Mouse (Mus musculus): Measurements from ENCODE around the gene Itgal. TPM values are rescaled to one million over a fixed set of nuclear protein-coding genes. Genes with fewer than 3 reads are reported as not detected.

The Itgal gene
- polyA plus RNA-seq, 1 experiment = 9.9 TPM

GRCm38 (mm10) chr7:127273925-127274789 lies 21.9 kb upstream of the Itgal start, which contains the start of gene Sephs2:
TSS of gene Sephs2 (minus strand) at chr7:127274055.
- peak; percentile 91 for DNase-seq (ENCODE audit: low read depth, low spot score)
- 3% methylated on average over 39 of the region's 39 CpGs for WGBS

GRCm38 (mm10) chr7:127276519-127276961 lies 19.5 kb upstream of the Itgal start:
- 25% methylated on average over 5 of the region's 5 CpGs for WGBS
- DNase-seq (ENCODE audit: low read depth, low spot score) = peak; percentile 91

- WGBS = 10% methylated on average over 8 of the region's 8 CpGs
- DNase-seq (ENCODE audit: low read depth, low spot score) = no peak
Observed at GRCm38 (mm10) chr7:127278311-127278710, 17.7 kb upstream of the Itgal start.

GRCm38 (mm10) chr7:127280092-127280491 lies 16.0 kb upstream of the Itgal start:
- no peak for DNase-seq (ENCODE audit: low read depth, low spot score)
- WGBS = 74% methylated on average over 3 of the region's 3 CpGs

GRCm38 (mm10) chr7:127281114-127281513 lies 14.9 kb upstream of the Itgal start:
- WGBS = 65% methylated on average over 4 of the region's 4 CpGs
- DNase-seq (ENCODE audit: low read depth, low spot score) = no peak

GRCm38 (mm10) chr7:127282190-127282589 lies 13.9 kb upstream of the Itgal start:
- no peak for DNase-seq (ENCODE audit: low read depth, low spot score)
- 77% methylated on average over 2 of the region's 2 CpGs for WGBS

- WGBS = 74% methylated on average over 7 of the region's 10 CpGs
- no peak for DNase-seq (ENCODE audit: low read depth, low spot score)
Observed at GRCm38 (mm10) chr7:127285154-127285553, 10.9 kb upstream of the Itgal start.

- no peak for DNase-seq (ENCODE audit: low read depth, low spot score)
- WGBS = 89% methylated on average over 1 of the region's 1 CpGs
Observed at GRCm38 (mm10) chr7:127287940-127288339, 8.1 kb upstream of the Itgal start.

- 78% methylated on average over 2 of the region's 2 CpGs for WGBS
- no peak for DNase-seq (ENCODE audit: low read depth, low spot score)
Observed at GRCm38 (mm10) chr7:127289306-127289705, 6.8 kb upstream of the Itgal start.

- WGBS = 66% methylated on average over 8 of the region's 8 CpGs
- DNase-seq (ENCODE audit: low read depth, low spot score) = no peak
Observed at GRCm38 (mm10) chr7:127290142-127290541, 5.9 kb upstream of the Itgal start.

GRCm38 (mm10) chr7:127296786-127297555 lies 911 bp downstream of the Itgal start:
- DNase-seq (ENCODE audit: low read depth, low spot score) = no peak
- 86% methylated on average over 5 of the region's 5 CpGs for WGBS

- WGBS = 94% methylated on average over 5 of the region's 5 CpGs
Observed at GRCm38 (mm10) chr7:127297586-127298193, 1.6 kb downstream of the Itgal start.

GRCm38 (mm10) chr7:127308431-127308830 lies 12.4 kb downstream of the Itgal start:
- DNase-seq (ENCODE audit: low read depth, low spot score) = no peak
- WGBS = 64% methylated on average over 2 of the region's 2 CpGs

More at GRCm38 (mm10) chr7:127297586-127298193, 1.6 kb downstream of the Itgal start:
- no peak for DNase-seq (ENCODE audit: low read depth, low spot score)

- peak; percentile 35 for DNase-seq (ENCODE audit: low read depth, low spot score)
- WGBS = 77% methylated on average over 4 of the region's 4 CpGs
Observed at GRCm38 (mm10) chr7:127308887-127309286, 12.8 kb downstream of the Itgal start.

- WGBS = 70% methylated on average over 12 of the region's 12 CpGs
- no peak for DNase-seq (ENCODE audit: low read depth, low spot score)
Observed at GRCm38 (mm10) chr7:127309951-127310350, 13.9 kb downstream of the Itgal start.

GRCm38 (mm10) chr7:127313912-127314311 lies 17.9 kb downstream of the Itgal start:
- WGBS = 34% methylated on average over 8 of the region's 8 CpGs
- DNase-seq (ENCODE audit: low read depth, low spot score) = no peak

- no peak for DNase-seq (ENCODE audit: low read depth, low spot score)
- 61% methylated on average over 4 of the region's 4 CpGs for WGBS
Observed at GRCm38 (mm10) chr7:127321106-127321505, 25.0 kb downstream of the Itgal start.

GRCm38 (mm10) chr7:127322085-127322484 lies 26.0 kb downstream of the Itgal start:
- WGBS = 35% methylated on average over 5 of the region's 5 CpGs
- no peak for DNase-seq (ENCODE audit: low read depth, low spot score)

- WGBS = 79% methylated on average over 7 of the region's 7 CpGs
- DNase-seq (ENCODE audit: low read depth, low spot score) = no peak
Observed at GRCm38 (mm10) chr7:127324944-127325343, 28.9 kb downstream of the Itgal start.

GRCm38 (mm10) chr7:127325550-127325949 lies 29.5 kb downstream of the Itgal start:
- no peak for DNase-seq (ENCODE audit: low read depth, low spot score)
- WGBS = 79% methylated on average over 8 of the region's 8 CpGs
